Mouse (Mus musculus) adrenal gland, postnatal 14 days (tissue): ENCODE data around the gene Pigo. TPM values are rescaled to one million over a fixed set of nuclear protein-coding genes. Genes with fewer than 3 reads are reported as not detected.

Experiments used
- DNase-seq: peaks from one replicate; pipeline ENCODE4 v3.0.0; 2021; ENCODE audit warnings: mixed read lengths
- long read RNA-seq, 2 experiments: library from polyadenylated mRNA; stranded (forward); transcript quantifications; one replicate each; pipeline ENCODE4 v2.0.0; 2021
- total RNA-seq: library from RNA; stranded (reverse); gene quantifications from 2 replicates; pipeline ENCODE4 v1.2.3, GENCODE M21; 2021

The Pigo gene
- total RNA-seq, result 16.8 and 17.3 TPM in 2 replicates
- long read RNA-seq, experiment 1, full-length matches to known transcripts, result 3 of 18 reads
- long read RNA-seq, experiment 1, partial matches to known transcripts, result 0 of 18 reads
- long read RNA-seq, experiment 1, other reads (novel, unspliced or antisense), result 15 of 18 reads
- long read RNA-seq, experiment 2, full-length matches to known transcripts, result 1 of 19 reads
- long read RNA-seq, experiment 2, partial matches to known transcripts, result 7 of 19 reads
- long read RNA-seq, experiment 2, other reads (novel, unspliced or antisense), result 11 of 19 reads

GRCm38 (mm10) chr4:43025084-43025960 lies at the start of gene Pigo:
TSS of gene Pigo (minus strand) at chr4:43025819.
- peak; percentile 96 for DNase-seq

GRCm38 (mm10) chr4:43074923-43075322 lies 49.3 kb upstream of the Pigo start:
- no peak for DNase-seq

GRCm38 (mm10) chr4:43065471-43065870 lies 39.9 kb upstream of the Pigo start:
- DNase-seq, result no peak

- no peak for DNase-seq
These were observed 34.7 kb upstream of the Pigo start for GRCm38 (mm10) chr4:43060286-43060685.

GRCm38 (mm10) chr4:43059697-43060096 lies 34.1 kb upstream of the Pigo start:
- no peak for DNase-seq

- peak; percentile 97 for DNase-seq
These were observed 33.4 kb upstream of the Pigo start, which contains the start of gene Unc13b for GRCm38 (mm10) chr4:43058753-43059654. TSS of gene Unc13b (plus strand) at chr4:43058953.

GRCm38 (mm10) chr4:43058392-43058752 lies 32.8 kb upstream of the Pigo start:
- DNase-seq, result no peak

GRCm38 (mm10) chr4:43057654-43058053 lies 32.0 kb upstream of the Pigo start:
- DNase-seq, result no peak

- peak; percentile 46 for DNase-seq
These were observed 27.0 kb upstream of the Pigo start for GRCm38 (mm10) chr4:43052627-43053026.

GRCm38 (mm10) chr4:43047231-43047630 lies 21.6 kb upstream of the Pigo start:
- DNase-seq, result peak; percentile 85

GRCm38 (mm10) chr4:43046607-43047006 lies 21.0 kb upstream of the Pigo start:
- no peak for DNase-seq

GRCm38 (mm10) chr4:43045659-43046302 lies 20.2 kb upstream of the Pigo start, which contains the start of gene Fam214b:
TSS of gene Fam214b (minus strand) at chr4:43046220.
- DNase-seq, result peak; percentile 99

GRCm38 (mm10) chr4:43045285-43045658 lies 19.7 kb upstream of the Pigo start:
- DNase-seq, result no peak

GRCm38 (mm10) chr4:43044673-43045072 lies 19.1 kb upstream of the Pigo start:
- peak; percentile 56 for DNase-seq

- DNase-seq, result peak; percentile 81
These were observed 18.2 kb upstream of the Pigo start for GRCm38 (mm10) chr4:43043644-43044357.

GRCm38 (mm10) chr4:43040881-43041547 lies 15.4 kb upstream of the Pigo start:
- peak; percentile 68 for DNase-seq

GRCm38 (mm10) chr4:43040114-43040572 lies 14.5 kb upstream of the Pigo start:
- peak; percentile 99 for DNase-seq

- DNase-seq, result no peak
These were observed 14.0 kb upstream of the Pigo start for GRCm38 (mm10) chr4:43039609-43040008.

GRCm38 (mm10) chr4:43038567-43039495 lies 13.2 kb upstream of the Pigo start:
- DNase-seq, result peak; percentile 90
